Mouse (Mus musculus) urinary bladder, postnatal 14 days (tissue): ENCODE measurements around the gene Nck2.

ENCODE experiments used
- DNase-seq: peaks from one replicate; pipeline ENCODE4 v3.0.0; 2021; ENCODE audit warnings: low spot score

The Nck2 gene

GRCm38 (mm10) chr1:43433853-43434252 lies 10.5 kb upstream of the Nck2 start:
- DNase-seq, result no peak

GRCm38 (mm10) chr1:43436554-43436953 lies 7.8 kb upstream of the Nck2 start:
- no peak for DNase-seq

- DNase-seq, result no peak
These were observed 5.1 kb upstream of the Nck2 start for GRCm38 (mm10) chr1:43439261-43439660.

- DNase-seq, result no peak
These were observed 1.8 kb upstream of the Nck2 start for GRCm38 (mm10) chr1:43442568-43442967.

- peak; percentile 75 for DNase-seq
These were observed 1.1 kb downstream of the Nck2 start for GRCm38 (mm10) chr1:43445170-43446088.

- DNase-seq, result peak; percentile 51
These were observed 1.7 kb downstream of the Nck2 start for GRCm38 (mm10) chr1:43446089-43446533.

- peak; percentile 72 for DNase-seq
These were observed 2.6 kb downstream of the Nck2 start for GRCm38 (mm10) chr1:43446731-43447601.

GRCm38 (mm10) chr1:43447602-43448287 lies 3.4 kb downstream of the Nck2 start:
- DNase-seq, result no peak

GRCm38 (mm10) chr1:43450811-43451210 lies 6.4 kb downstream of the Nck2 start:
- no peak for DNase-seq

GRCm38 (mm10) chr1:43453683-43454082 lies 9.3 kb downstream of the Nck2 start:
- no peak for DNase-seq

- DNase-seq, result no peak
These were observed 10.4 kb downstream of the Nck2 start for GRCm38 (mm10) chr1:43454741-43455140.

- DNase-seq, result no peak
These were observed 10.8 kb downstream of the Nck2 start for GRCm38 (mm10) chr1:43455196-43455595.

GRCm38 (mm10) chr1:43457012-43457766 lies 12.8 kb downstream of the Nck2 start:
- no peak for DNase-seq

GRCm38 (mm10) chr1:43460468-43460867 lies 16.1 kb downstream of the Nck2 start:
- no peak for DNase-seq

- DNase-seq, result peak; percentile 36
These were observed 18.3 kb downstream of the Nck2 start for GRCm38 (mm10) chr1:43462666-43463065.

- DNase-seq, result no peak
These were observed 19.7 kb downstream of the Nck2 start for GRCm38 (mm10) chr1:43463941-43464682.

GRCm38 (mm10) chr1:43464976-43465375 lies 20.6 kb downstream of the Nck2 start:
- DNase-seq, result no peak

GRCm38 (mm10) chr1:43465957-43466624 lies 21.7 kb downstream of the Nck2 start:
- DNase-seq, result no peak

GRCm38 (mm10) chr1:43467656-43468055 lies 23.3 kb downstream of the Nck2 start:
- no peak for DNase-seq

GRCm38 (mm10) chr1:43468207-43468606 lies 23.8 kb downstream of the Nck2 start:
- DNase-seq, result no peak
